Mouse (Mus musculus) brain, embryonic 14.5 days (tissue): ENCODE measurements around the gene Gp1bb.

Experiments used
- CTCF ChIP-seq: fragments of 200-500 bp; IDR thresholded peaks from 2 replicates; pipeline ENCODE4 v1.5.1; 2012; ENCODE audit warnings: inconsistent platforms, mild to moderate bottlenecking, moderate library complexity, borderline replicate concordance; ENCODE audit not compliant: insufficient read depth, insufficient read length; ENCODE audit errors: extremely low read depth
- POLR2A ChIP-seq: fragments of 200-500 bp; IDR thresholded peaks from 2 replicates; pipeline ENCODE4 v1.6.1; 2012; ENCODE audit warnings: mild to moderate bottlenecking, inconsistent platforms, borderline replicate concordance; ENCODE audit not compliant: poor library complexity, insufficient read depth, insufficient read length, severe bottlenecking; ENCODE audit errors: extremely low read depth

DNA sequence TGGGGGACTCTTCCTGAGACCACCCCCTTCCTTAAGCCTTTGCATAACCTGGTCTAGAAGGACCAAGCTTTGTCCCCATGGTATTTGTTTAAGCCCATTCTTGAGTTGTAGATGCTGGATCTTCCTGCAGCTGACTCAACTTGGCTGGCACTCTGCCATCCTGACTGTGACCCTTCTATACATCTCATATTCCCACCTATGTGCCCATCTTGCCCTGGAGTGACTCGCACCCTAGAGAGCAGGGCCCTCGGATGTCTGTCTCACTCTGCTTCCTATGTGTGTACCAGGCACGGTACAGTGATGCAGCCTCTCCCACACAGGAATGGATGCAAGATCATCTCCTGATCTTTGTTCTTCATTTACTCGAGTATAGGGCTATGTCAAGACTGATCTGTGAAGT lies 20.7 kb upstream of the Gp1bb start:
- TF ChIP-seq CTCF (no peak), POLR2A (no peak)
